Mouse (Mus musculus) lung, adult 18-20 months (tissue): ENCODE data around the gene Pkp2.
"Not testable (repeated sequence)": the region's sequence is repeated elsewhere in the genome, so short reads cannot be mapped to it uniquely, and the experiment has no call there.

ENCODE experiments used
- DNase-seq, 2 experiments: peaks; one replicate each; pipeline ENCODE4 v3.0.0; 2022; ENCODE audit warnings: mixed read lengths in 2 of 2

Pkp2 gene

GRCm38 (mm10) chr16:16213079-16213760 lies at the start of gene Pkp2:
Gene Pkp2 (plus strand): TSS chr16:16213318.
- peak; percentile 83 to 89 for DNase-seq

- no peak for DNase-seq
These were observed 15.7 kb upstream of the Pkp2 start for GRCm38 (mm10) chr16:16197374-16197773.

GRCm38 (mm10) chr16:16201991-16202390 lies 11.1 kb upstream of the Pkp2 start:
- DNase-seq = peak; percentile 35 to 46

- DNase-seq = no peak
These were observed 8.5 kb upstream of the Pkp2 start for GRCm38 (mm10) chr16:16204648-16205047.

GRCm38 (mm10) chr16:16212723-16213078 lies 417 bp upstream of the Pkp2 start:
- no peak for DNase-seq

GRCm38 (mm10) chr16:16213761-16214305 lies 715 bp downstream of the Pkp2 start:
- DNase-seq = peak; percentile 7 to 21

- DNase-seq = no peak
These were observed 2.7 kb downstream of the Pkp2 start for GRCm38 (mm10) chr16:16215645-16216387.

GRCm38 (mm10) chr16:16216934-16217333 lies 3.8 kb downstream of the Pkp2 start:
- DNase-seq = no peak

GRCm38 (mm10) chr16:16219835-16220234 lies 6.7 kb downstream of the Pkp2 start:
- no peak for DNase-seq

GRCm38 (mm10) chr16:16222651-16223050 lies 9.5 kb downstream of the Pkp2 start:
- DNase-seq = no peak

GRCm38 (mm10) chr16:16224506-16224924 lies 11.4 kb downstream of the Pkp2 start:
- DNase-seq = peak; percentile 78 to 87

- DNase-seq = no peak
These were observed 12.7 kb downstream of the Pkp2 start for GRCm38 (mm10) chr16:16225828-16226227.

GRCm38 (mm10) chr16:16230439-16230838 lies 17.3 kb downstream of the Pkp2 start:
- DNase-seq = no peak

GRCm38 (mm10) chr16:16233919-16234318 lies 20.8 kb downstream of the Pkp2 start:
- DNase-seq = no peak

- not testable (repeated sequence) for DNase-seq
These were observed 23.6 kb downstream of the Pkp2 start for GRCm38 (mm10) chr16:16236681-16237080.

- DNase-seq = no peak
These were observed 25.2 kb downstream of the Pkp2 start for GRCm38 (mm10) chr16:16238356-16238755.

- peak in 1 of 2 experiments; percentile 27 for DNase-seq
These were observed 31.6 kb downstream of the Pkp2 start for GRCm38 (mm10) chr16:16244711-16245110.

- no peak for DNase-seq
These were observed 37.4 kb downstream of the Pkp2 start for GRCm38 (mm10) chr16:16250470-16250869.

- DNase-seq = peak in 1 of 2 experiments; percentile 9
These were observed 40.4 kb downstream of the Pkp2 start for GRCm38 (mm10) chr16:16253326-16254074.

- DNase-seq = no peak
These were observed 42.1 kb downstream of the Pkp2 start for GRCm38 (mm10) chr16:16255217-16255616.

- DNase-seq = no peak
These were observed 42.8 kb downstream of the Pkp2 start for GRCm38 (mm10) chr16:16255874-16256273.

- no peak for DNase-seq
These were observed 43.6 kb downstream of the Pkp2 start for GRCm38 (mm10) chr16:16256672-16257071.

GRCm38 (mm10) chr16:16260882-16261281 lies 47.8 kb downstream of the Pkp2 start:
- DNase-seq = no peak
